Mouse (Mus musculus) left cerebral cortex, postnatal 36 days (tissue): Measurements from ENCODE around the gene Emilin1. TPM values are rescaled to one million over a fixed set of nuclear protein-coding genes. Genes with fewer than 3 reads are reported as not detected.

Experiments used
- DNase-seq, 2 experiments: peaks; one replicate each; pipeline ENCODE4 v3.0.0; 2021 to 2022; ENCODE audit warnings: low spot score in 2 of 2, mixed read lengths in 1 of 2
- intact Hi-C: fragments of 180-260 bp; cut with DNase I; formaldehyde crosslinking; loops from one replicate; pipeline ENCODE4 v1.15.1; 2025
- total RNA-seq, 2 experiments: library from RNA; stranded (reverse); gene quantifications; 2 replicates each; pipeline ENCODE4 v1.2.3; 2021

The Emilin1 gene
- total RNA-seq, 2 experiments from 2014 or later = 1.7 to 5.1 TPM

GRCm38 (mm10) chr5:30889088-30889754, 24.0 kb upstream of the Emilin1 start:
- intact Hi-C loops = loop anchor here (5.0 kb wide), 1 partner anchor 82 kb away; no protein-coding TSS in a partner anchor
- peak in 1 of 2 experiments; percentile 47 for DNase-seq

DNA sequence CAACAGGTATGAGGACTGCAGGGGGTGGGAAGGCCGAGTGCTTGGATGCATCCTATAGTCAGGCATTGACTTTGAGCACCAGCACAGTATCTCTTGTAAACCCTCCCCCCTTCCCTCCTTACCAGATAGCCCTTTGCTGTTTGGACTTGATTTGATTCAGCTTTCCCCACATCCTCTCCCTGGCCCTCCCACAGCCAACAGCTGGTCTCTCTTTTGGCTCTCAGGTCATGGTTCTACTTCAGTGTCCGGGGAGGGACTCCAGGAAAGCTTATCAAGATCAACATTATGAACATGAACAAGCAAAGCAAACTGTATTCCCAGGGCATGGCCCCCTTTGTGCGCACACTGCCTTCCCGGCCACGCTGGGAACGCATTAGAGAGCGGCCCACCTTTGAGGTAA, 22.8 kb upstream of the Emilin1 start:
- DNase-seq = no peak
- intact Hi-C loops = no loop called here

DNA sequence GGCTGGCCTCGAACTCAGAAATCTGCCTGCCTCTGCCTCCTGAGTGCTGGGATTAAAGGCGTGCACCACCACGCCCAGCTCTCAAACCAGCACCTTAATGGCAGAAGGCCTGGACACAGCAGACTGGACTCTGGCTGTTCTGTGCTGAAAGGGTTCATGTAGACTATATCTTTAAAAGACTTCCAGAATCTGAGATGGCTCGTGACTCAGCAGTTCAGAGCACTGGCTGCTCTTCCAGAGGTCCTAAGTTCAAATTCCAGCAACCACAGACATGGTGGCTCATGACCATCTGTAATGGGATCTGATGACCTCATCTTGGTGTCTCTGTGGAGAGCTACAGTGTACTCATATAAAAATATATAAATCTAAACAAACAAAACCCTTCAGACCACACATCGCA, 11.3 kb upstream of the Emilin1 start:
- intact Hi-C loops = no loop called here

GRCm38 (mm10) chr5:30907413-30908059, 5.7 kb upstream of the Emilin1 start, which contains the start of gene Ost4:
Gene Ost4 (minus strand): TSS chr5:30907788.
- intact Hi-C loops = no loop called here
- DNase-seq = peak; percentile 96 to 97

More for the DNA sequence above, 11.3 kb upstream of the Emilin1 start:
- no peak for DNase-seq

DNA sequence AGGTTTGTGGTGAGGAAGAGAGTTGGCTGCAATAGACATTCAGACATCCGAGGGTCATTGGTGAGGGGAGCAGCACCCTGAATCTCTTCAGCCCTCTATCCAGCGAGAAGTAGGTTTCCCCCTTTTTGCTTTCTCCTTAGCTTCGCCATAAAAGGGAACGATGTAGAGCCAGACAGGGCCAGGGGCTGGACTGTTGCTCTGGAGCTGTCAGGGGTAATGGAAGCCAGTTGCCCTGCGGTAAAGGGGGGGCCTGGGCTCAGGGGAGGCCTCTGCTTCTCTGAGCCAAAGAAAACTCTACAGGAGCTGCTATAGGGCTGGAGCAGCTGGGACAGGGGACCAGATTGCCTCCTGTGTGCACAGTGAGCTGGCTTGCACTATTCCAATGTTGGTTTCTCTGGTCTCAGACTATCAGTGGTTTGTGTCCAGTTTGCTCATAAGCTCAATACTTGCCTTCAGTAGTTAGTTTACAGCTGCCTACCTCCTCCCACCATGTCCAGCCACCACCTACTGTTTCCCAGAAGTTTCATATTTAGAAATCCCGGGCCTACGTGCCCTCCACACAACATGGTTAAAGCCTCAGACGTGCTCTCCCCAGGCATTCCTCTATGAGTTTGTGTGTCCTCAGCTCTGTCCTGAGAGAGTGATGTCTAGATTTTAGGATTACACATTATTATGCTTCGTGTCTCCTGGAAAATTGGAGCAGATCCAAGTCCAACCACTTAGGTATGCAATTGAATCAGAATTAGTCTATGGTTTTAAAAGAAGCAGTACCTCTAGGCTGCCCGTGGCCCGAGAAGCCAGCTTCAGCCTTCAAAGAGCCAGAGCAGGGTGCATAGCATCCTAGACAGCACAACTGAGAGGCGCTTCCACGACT, 4.5 kb upstream of the Emilin1 start:
- no peak for DNase-seq
- intact Hi-C loops = no loop called here

DNA sequence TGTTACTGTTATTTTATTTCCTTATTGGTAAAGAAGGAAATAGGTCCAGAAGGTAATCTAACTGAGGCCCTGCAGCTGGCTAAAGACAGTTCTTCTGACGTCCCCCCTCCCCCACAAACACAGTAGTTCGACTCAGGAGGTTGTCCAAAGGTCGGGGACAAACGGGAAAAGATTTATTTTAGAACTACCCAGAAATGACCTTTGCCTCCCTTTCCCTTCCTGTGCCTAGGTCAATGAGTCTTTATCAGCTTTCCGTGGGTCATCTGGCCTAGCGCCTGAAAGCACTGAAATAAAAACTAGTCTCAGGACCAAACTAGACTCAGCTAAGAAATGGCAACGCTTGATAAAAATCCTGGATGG, 3.9 kb upstream of the Emilin1 start:
- no peak for DNase-seq
- intact Hi-C loops = no loop called here

DNA sequence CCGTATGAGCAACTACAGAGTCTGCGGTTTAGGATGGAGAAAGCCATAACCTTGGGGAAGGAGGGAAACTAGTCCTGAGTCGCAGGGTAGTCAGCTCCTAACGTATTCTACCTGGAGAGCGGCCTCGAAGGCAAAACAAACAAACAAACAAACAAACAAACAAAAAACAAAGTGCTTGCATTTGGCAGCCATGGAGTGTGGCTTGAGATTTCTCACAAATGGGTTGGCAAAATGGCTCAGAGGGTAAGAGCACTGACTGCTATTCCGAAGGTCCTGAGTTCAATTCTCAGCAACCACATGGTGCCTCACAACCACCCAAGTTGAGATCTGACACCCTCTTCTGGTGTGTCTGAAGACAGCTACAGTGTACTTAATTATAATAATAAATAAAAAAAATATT, 3.3 kb upstream of the Emilin1 start:
- intact Hi-C loops = loop anchor here (10.0 kb wide), 1 partner anchor 195 kb away; the partner anchor contains the start of gene Dpysl5
- no peak for DNase-seq

DNA sequence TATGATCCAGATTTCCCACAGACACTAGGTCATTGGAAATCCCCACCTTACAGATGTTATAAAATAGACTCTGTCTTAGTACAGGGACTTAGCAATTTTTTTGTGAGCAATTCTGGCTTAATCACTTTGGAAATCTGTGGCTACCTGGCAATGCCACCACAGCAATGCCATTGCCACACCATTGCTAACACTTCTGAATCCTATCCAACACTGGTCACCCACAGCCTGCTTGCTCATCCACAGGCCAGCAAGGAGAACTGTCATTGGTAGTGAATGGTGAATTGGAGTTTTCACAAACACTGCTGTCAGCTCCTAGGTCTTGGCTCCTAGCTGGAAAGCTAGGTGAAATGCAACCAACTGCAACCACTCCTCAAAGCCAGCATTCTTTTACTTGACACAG, 2.7 kb upstream of the Emilin1 start:
- no peak for DNase-seq
- intact Hi-C loops = loop anchor here (10.0 kb wide), 1 partner anchor 196 kb away; the partner anchor contains the start of gene Dpysl5

GRCm38 (mm10) chr5:30912156-30912555, 1.0 kb upstream of the Emilin1 start:
- intact Hi-C loops = loop anchor here (10.0 kb wide), 1 partner anchor 197 kb away; the partner anchor contains the start of gene Dpysl5
- no peak for DNase-seq

DNA sequence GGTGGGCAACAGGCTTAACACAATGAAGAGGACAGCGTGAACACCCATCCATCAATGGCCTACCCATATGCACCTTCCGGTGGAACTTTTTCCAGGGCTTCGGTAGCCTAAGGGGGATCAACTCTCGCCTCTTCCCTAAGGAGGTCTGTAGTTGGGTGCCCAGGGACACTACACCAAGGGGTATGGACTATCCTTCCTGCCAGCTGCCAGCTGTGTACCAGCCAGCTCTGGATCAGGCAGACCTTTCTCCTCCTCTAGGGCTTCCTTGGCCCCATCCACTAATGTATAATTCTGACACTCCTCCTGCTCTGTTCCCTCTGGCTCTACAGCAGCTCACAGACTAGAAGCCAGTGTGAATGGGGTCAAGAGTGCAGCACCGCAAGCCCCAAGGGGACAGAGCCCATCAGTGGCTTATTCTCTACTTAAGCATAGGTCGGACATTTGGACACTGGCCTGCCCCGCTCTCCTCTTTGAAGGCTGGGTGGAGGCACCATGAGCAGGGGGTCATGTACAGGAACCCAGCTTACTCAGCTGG, 966 bp downstream of the Emilin1 start:
- no peak for DNase-seq
- intact Hi-C loops = loop anchor here (2.0 to 10.0 kb wide), 2 partner anchors 107 to 199 kb away; partner anchors contain the start of gene Dpysl5

- intact Hi-C loops = loop anchor here (2.0 to 10.0 kb wide), 2 partner anchors 108 to 200 kb away; partner anchors contain the start of gene Dpysl5
- no peak for DNase-seq
Measured at GRCm38 (mm10) chr5:30914849-30915248, 1.6 kb downstream of the Emilin1 start.

- intact Hi-C loops = loop anchor here (2.0 to 10.0 kb wide), 2 partner anchors 109 to 201 kb away; partner anchors contain the start of gene Dpysl5
- no peak for DNase-seq
Measured at GRCm38 (mm10) chr5:30915456-30915855, 2.3 kb downstream of the Emilin1 start.

DNA sequence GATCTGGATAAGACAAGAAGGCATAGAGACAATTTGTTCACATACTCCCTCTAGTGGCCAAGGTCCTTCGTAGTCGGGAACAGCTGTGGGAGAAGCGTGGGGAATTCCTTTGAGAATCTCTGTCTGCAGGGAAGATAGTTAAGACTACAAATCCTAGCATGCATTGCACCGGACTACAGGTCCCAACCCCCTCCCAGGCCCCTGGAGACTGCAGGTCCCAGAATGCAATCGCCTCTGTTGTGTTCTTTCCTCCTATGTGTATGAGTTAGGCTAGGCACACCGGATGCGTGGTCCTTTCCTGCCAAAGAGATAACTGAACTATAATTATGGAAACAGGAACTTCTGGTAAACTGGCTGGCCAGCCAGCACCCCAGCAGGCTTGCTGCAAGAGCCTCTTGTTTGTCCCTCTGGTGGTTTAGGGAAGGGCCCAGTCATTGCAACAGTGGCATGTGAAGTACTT, 2.8 kb downstream of the Emilin1 start:
- intact Hi-C loops = loop anchor here (2.0 to 10.0 kb wide), 2 partner anchors 109 to 201 kb away; partner anchors contain the start of gene Dpysl5
- peak; percentile 84 to 88 for DNase-seq

DNA sequence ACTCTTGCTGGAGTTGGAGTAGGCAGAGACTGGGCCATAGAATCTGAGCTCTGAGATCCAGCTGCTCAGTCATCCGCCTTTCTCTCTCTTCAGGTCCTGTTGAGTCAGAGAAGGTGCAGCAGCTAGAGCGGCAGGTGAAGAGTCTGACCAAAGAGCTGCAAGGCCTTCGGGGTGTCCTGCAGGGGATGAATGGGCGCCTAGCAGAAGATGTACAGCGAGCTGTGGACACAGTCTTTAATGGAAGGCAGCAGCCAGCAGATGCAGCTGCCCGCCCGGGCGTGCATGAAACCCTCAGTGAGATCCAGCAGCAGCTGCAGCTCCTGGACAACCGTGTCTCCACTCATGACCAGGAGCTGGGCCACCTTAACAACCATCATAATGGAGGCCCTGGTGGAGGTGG, 3.6 kb downstream of the Emilin1 start:
- DNase-seq = no peak
- intact Hi-C loops = loop anchor here (10.0 kb wide), 1 partner anchor 202 kb away; the partner anchor contains the start of gene Dpysl5

- DNase-seq = no peak
- intact Hi-C loops = loop anchor here (10.0 kb wide), 1 partner anchor 203 kb away; the partner anchor contains the start of gene Dpysl5
Measured at GRCm38 (mm10) chr5:30917348-30917747, 4.1 kb downstream of the Emilin1 start.

- no peak for DNase-seq
- intact Hi-C loops = loop anchor here (10.0 kb wide), 1 partner anchor 203 kb away; the partner anchor contains the start of gene Dpysl5
Measured at GRCm38 (mm10) chr5:30917891-30918670, 4.9 kb downstream of the Emilin1 start.

- intact Hi-C loops = loop anchor here (10.0 kb wide), 1 partner anchor 204 kb away; the partner anchor contains the start of gene Dpysl5
Measured at GRCm38 (mm10) chr5:30918691-30919090, 5.5 kb downstream of the Emilin1 start.

More at GRCm38 (mm10) chr5:30918691-30919090, 5.5 kb downstream of the Emilin1 start:
- no peak for DNase-seq
